8 mouse cellular contexts compared by ENCODE assay signal in the genomic region with DNA sequence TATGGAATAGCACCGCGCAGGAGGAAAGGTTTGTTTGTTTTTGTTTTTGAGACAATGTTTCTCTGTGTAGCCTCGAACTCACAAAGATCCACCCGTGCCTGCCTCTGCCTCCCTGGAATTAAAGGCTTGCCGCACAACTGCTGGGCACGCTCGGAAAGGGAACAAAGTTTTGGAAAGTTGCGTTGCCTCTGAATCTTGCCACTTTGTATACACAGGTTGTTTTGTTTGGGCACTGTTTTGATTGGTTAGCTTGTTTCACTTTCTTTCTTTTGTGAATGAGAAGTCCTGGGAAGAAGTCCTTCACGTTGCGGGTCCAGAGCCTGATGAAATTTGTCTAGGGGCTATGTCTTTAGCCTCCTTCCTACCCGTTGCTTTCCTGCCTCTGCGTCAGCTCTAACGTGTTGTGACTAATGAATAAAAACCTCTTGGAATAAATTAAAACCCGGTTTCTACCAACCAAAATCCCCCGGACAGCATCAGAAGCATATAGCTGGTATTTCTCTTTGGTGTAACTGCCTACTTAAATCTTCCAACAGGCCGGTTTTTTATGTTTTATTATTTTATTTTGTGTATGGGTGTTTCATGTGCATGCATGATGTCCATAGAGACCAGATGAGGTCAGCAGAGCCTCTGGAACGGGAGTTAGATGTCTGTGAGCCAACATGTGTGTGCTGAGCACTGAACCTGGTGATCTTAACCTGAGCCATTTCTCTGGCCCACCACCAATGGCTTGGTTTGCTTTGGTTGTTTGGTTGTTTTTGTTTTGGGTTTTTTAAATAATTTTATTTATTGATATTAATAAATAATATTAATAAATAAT. TPM values are rescaled to one million over a fixed set of nuclear protein-coding genes. Genes with fewer than 3 reads are reported as not detected.
A peak's percentile ranks its signal among the peaks of the same experiment; 100 is the strongest.
DNase-seq lines count a peak whose midpoint lies in the region; ATAC-seq lines count a peak whose summit lies in the region.

No protein-coding gene starts in this region.

- no peaks in the 10 kb centered on the region for H3K9me3 ChIP-seq in heart, embryonic 14.5 days (ENCODE audit: control insufficient read depth, low read length)
- no peaks in the 10 kb centered on the region for H3K9me3 ChIP-seq in forebrain, embryonic 10.5 days
- no peaks in the 10 kb centered on the region for H3K9me3 ChIP-seq in limb, embryonic 15.5 days
- no peaks in the 10 kb centered on the region for H3K9me3 ChIP-seq in neural tube, embryonic 15.5 days (replicated peaks)

- ATAC-seq in heart, embryonic 14.5 days (ENCODE audit: insufficient number of reproducible peaks, insufficient read depth, low FRiP score, low read depth): no peak
- no peak for ATAC-seq in limb, embryonic 15.5 days (ENCODE audit: insufficient number of reproducible peaks, low FRiP score, low TSS enrichment, low read depth)
- peak; percentile 35; the same call in 1 of the 2 replicates for ATAC-seq in neural tube, embryonic 15.5 days (ENCODE audit: low FRiP score)

- no peaks in the 10 kb centered on the region for H3K27me3 ChIP-seq in heart, embryonic 14.5 days (ENCODE audit: control insufficient read depth, insufficient read depth, low read length)
- no peaks in the 10 kb centered on the region for H3K27me3 ChIP-seq in forebrain, embryonic 10.5 days (ENCODE audit: poor library complexity, severe bottlenecking)
- H3K27me3 ChIP-seq in limb, embryonic 15.5 days: no peaks in the 10 kb centered on the region
- H3K27me3 ChIP-seq in neural tube, embryonic 15.5 days (replicated peaks): no peaks in the 10 kb centered on the region

- H3K4me1 ChIP-seq in heart, embryonic 14.5 days (ENCODE audit: control insufficient read depth in 2 of 2, insufficient read depth in 2 of 2, low read length in 2 of 2): peaks cover 0 to 10% of the 10 kb centered on the region in 2 experiments; a peak in 1 of 4 replicates
- H3K4me1 ChIP-seq in forebrain, embryonic 10.5 days: peaks cover 23% of the 10 kb centered on the region
- peaks cover 11% of the 10 kb centered on the region; the same call in 1 of the 2 replicates for H3K4me1 ChIP-seq in limb, embryonic 15.5 days
- peaks cover 27% of the 10 kb centered on the region for H3K4me1 ChIP-seq in neural tube, embryonic 15.5 days

- peak overlapping the region; percentile 65 to 84 for H3K27ac ChIP-seq in heart, embryonic 14.5 days (replicated peaks in 1 of 2; ENCODE audit: control insufficient read depth in 1 of 2, insufficient read depth in 1 of 2, low read depth in 2 of 2, low read length in 2 of 2)
- H3K27ac ChIP-seq in forebrain, embryonic 10.5 days: peak overlapping the region; percentile 97
- peak overlapping the region; percentile 82 for H3K27ac ChIP-seq in limb, embryonic 15.5 days
- peak overlapping the region; percentile 72 for H3K27ac ChIP-seq in neural tube, embryonic 15.5 days (replicated peaks)

- no peak for DNase-seq in heart, postnatal 4 days
- DNase-seq in MEL-GATA-1-ER (ENCODE audit: extremely low read depth, low read depth): peak; percentile 40
- no peak for DNase-seq in forebrain, embryonic 10.5 days (ENCODE audit: extremely low spot score, low spot score)
- no peak for DNase-seq in urinary bladder, postnatal 25 days (ENCODE audit: low spot score)
- no peak for DNase-seq in gastrocnemius, postnatal 36 days

- intact Hi-C loops in gastrocnemius, postnatal 36 days (cut with DNase I): loop anchor here (10.0 kb wide), 1 partner anchor 383 kb away; a partner anchor contains a TSS

- peak overlapping the region; percentile 87 for H3K4me2 ChIP-seq in heart, embryonic 14.5 days (ENCODE audit: low read length)
- peak overlapping the region; percentile 80 for H3K4me2 ChIP-seq in limb, embryonic 15.5 days
- H3K4me2 ChIP-seq in neural tube, embryonic 15.5 days: peak overlapping the region; percentile 85

- H3K4me3 ChIP-seq in heart, embryonic 14.5 days (ENCODE audit: control insufficient read depth in 1 of 2, insufficient read depth in 1 of 2, low read depth in 1 of 2, low read length in 2 of 2): peak overlapping the region; percentile 80 to 91
- peak overlapping the region; percentile 83 for H3K4me3 ChIP-seq in forebrain, embryonic 10.5 days
- H3K4me3 ChIP-seq in limb, embryonic 15.5 days: peak overlapping the region; percentile 94
- H3K4me3 ChIP-seq in neural tube, embryonic 15.5 days (replicated peaks): peak overlapping the region; percentile 81

- 2% methylated on average over 17 of the region's 17 CpGs for WGBS in heart, embryonic 14.5 days
- 2% methylated on average over 17 of the region's 17 CpGs for WGBS in forebrain, embryonic 10.5 days
- 1% methylated on average over 17 of the region's 17 CpGs for WGBS in limb, embryonic 15.5 days
- WGBS in neural tube, embryonic 15.5 days: 2% methylated on average over 17 of the region's 17 CpGs

- H3K9ac ChIP-seq in heart, embryonic 14.5 days (ENCODE audit: low read length): peak overlapping the region; percentile 95
- H3K9ac ChIP-seq in limb, embryonic 15.5 days: peak overlapping the region; percentile 97
- H3K9ac ChIP-seq in neural tube, embryonic 15.5 days (replicated peaks): peak overlapping the region; percentile 97

- H3K36me3 ChIP-seq in heart, embryonic 14.5 days (ENCODE audit: control insufficient read depth, insufficient read depth, low read length): no peaks in the 10 kb centered on the region; the same call in 1 of the 2 replicates
- peaks cover 39% of the 10 kb centered on the region for H3K36me3 ChIP-seq in forebrain, embryonic 10.5 days (replicated peaks)
- H3K36me3 ChIP-seq in limb, embryonic 15.5 days: peaks cover 5% of the 10 kb centered on the region; the same call in 1 of the 2 replicates
- H3K36me3 ChIP-seq in neural tube, embryonic 15.5 days: peaks cover 4% of the 10 kb centered on the region; the same call in 1 of the 2 replicates

RNA-seq across cellular contexts. Expression of a gene that starts 0.5 kb away (rescaled TPM):
- 22.2 and 22.7 TPM in 2 replicates for polyA plus RNA-seq in heart, embryonic 14.5 days (2014; fragmentation: Nextera tagmentation; extraction: Ambion mirVana)
- total RNA-seq in heart, postnatal 4 days (2021): 10 to 100 TPM; 16.2 to 18.6 TPM
- 57.4 TPM in 2 replicates for polyA plus RNA-seq in forebrain, embryonic 10.5 days (2016; fragmentation: Nextera tagmentation; extraction: Ambion mirVana)
- 34.6 and 37.4 TPM in 2 replicates for polyA plus RNA-seq in limb, embryonic 15.5 days (2015; fragmentation: Nextera tagmentation; extraction: Ambion mirVana)
- 29.3 and 35.7 TPM in 2 replicates for polyA plus RNA-seq in neural tube, embryonic 15.5 days (2015; fragmentation: Nextera tagmentation; extraction: Ambion mirVana)
- total RNA-seq in gastrocnemius, postnatal 36 days (2021): 1 to 10 TPM; 4.7 to 5.9 TPM

RNA-seq across cellular contexts. Expression of a gene that starts 0.6 kb away (rescaled TPM):
- 20.5 and 21.9 TPM in 2 replicates for polyA plus RNA-seq in heart, embryonic 14.5 days (2014; fragmentation: Nextera tagmentation; extraction: Ambion mirVana)
- total RNA-seq in heart, postnatal 4 days (2021): 10 to 100 TPM; 22.1 to 28.5 TPM
- polyA plus RNA-seq in forebrain, embryonic 10.5 days (2016; fragmentation: Nextera tagmentation; extraction: Ambion mirVana): 60.8 and 62.7 TPM in 2 replicates
- 42.9 and 44.7 TPM in 2 replicates for polyA plus RNA-seq in limb, embryonic 15.5 days (2015; fragmentation: Nextera tagmentation; extraction: Ambion mirVana)
- 29.6 and 34.3 TPM in 2 replicates for polyA plus RNA-seq in neural tube, embryonic 15.5 days (2015; fragmentation: Nextera tagmentation; extraction: Ambion mirVana)
- total RNA-seq in gastrocnemius, postnatal 36 days (2021): 1 to 10 TPM; 6.5 to 7.1 TPM

RNA-seq across cellular contexts. Expression of a gene that starts 9.7 kb away (rescaled TPM):
- polyA plus RNA-seq in heart, embryonic 14.5 days (2014; fragmentation: Nextera tagmentation; extraction: Ambion mirVana): 14.7 and 16.0 TPM in 2 replicates
- 1 to 10 TPM; 7.2 to 7.8 TPM for total RNA-seq in heart, postnatal 4 days (2021)
- polyA plus RNA-seq in forebrain, embryonic 10.5 days (2016; fragmentation: Nextera tagmentation; extraction: Ambion mirVana): 22.9 TPM in 2 replicates
- polyA plus RNA-seq in limb, embryonic 15.5 days (2015; fragmentation: Nextera tagmentation; extraction: Ambion mirVana): 19.6 and 20.2 TPM in 2 replicates
- 20.8 and 22.3 TPM in 2 replicates for polyA plus RNA-seq in neural tube, embryonic 15.5 days (2015; fragmentation: Nextera tagmentation; extraction: Ambion mirVana)
- total RNA-seq in gastrocnemius, postnatal 36 days (2021): 1 to 10 TPM; 5.7 to 6.1 TPM
